Mouse (Mus musculus): ENCODE results near the gene Hexdc.

- TF ChIP-seq CTCF (IDR thresholded peaks at IDR 0.05; ENCODE audit: insufficient read depth, low read depth, low read length), result no peak
- TF ChIP-seq POLR2A (IDR thresholded peaks at IDR 0.05; ENCODE audit: insufficient read depth, low read depth, low read length), result no peak
These were observed 16.5 kb downstream of the Hexdc start for GRCm38 (mm10) chr11:121220771-121221170.

Measured in olfactory bulb, adult 2 months (tissue).